Mouse (Mus musculus): ENCODE measurements at regions not wholly inside any gene's neighbourhood (a gene's known extent, or its start where the extent isn't known, plus 50 kb on each side); places are given as distances from the start of the nearest gene placed in this dataset.
A peak's percentile ranks its signal among the peaks of the same experiment; 100 is the strongest.

GRCm38 (mm10) chr1:118741286-118741685 lies 113.5 kb downstream of the Tfcp2l1 start:
- DNase-seq = peak; percentile 62

GRCm38 (mm10) chr1:118748196-118748595 lies 120.5 kb downstream of the Tfcp2l1 start:
- no peak for DNase-seq

GRCm38 (mm10) chr1:118752869-118753268 lies 125.1 kb downstream of the Tfcp2l1 start:
- no peak for DNase-seq

GRCm38 (mm10) chr1:118756171-118756865 lies 128.6 kb downstream of the Tfcp2l1 start:
- DNase-seq = no peak

GRCm38 (mm10) chr1:118757340-118758030 lies 129.7 kb downstream of the Tfcp2l1 start:
- DNase-seq = no peak

GRCm38 (mm10) chr1:118758031-118758400 lies 130.3 kb downstream of the Tfcp2l1 start:
- DNase-seq = no peak

- DNase-seq = peak; percentile 13
These were observed 131.6 kb downstream of the Tfcp2l1 start for GRCm38 (mm10) chr1:118759141-118759932.

GRCm38 (mm10) chr1:118765525-118765924 lies 137.8 kb downstream of the Tfcp2l1 start:
- DNase-seq = no peak

GRCm38 (mm10) chr1:118768831-118769230 lies 141.1 kb downstream of the Tfcp2l1 start:
- no peak for DNase-seq

GRCm38 (mm10) chr1:118772261-118772660 lies 144.5 kb downstream of the Tfcp2l1 start:
- peak; percentile 72 for DNase-seq

- DNase-seq = no peak
These were observed 149.1 kb downstream of the Tfcp2l1 start for GRCm38 (mm10) chr1:118776594-118777441.
